Mouse (Mus musculus): ENCODE measurements around the gene Pts.

Gene Pts

DNA sequence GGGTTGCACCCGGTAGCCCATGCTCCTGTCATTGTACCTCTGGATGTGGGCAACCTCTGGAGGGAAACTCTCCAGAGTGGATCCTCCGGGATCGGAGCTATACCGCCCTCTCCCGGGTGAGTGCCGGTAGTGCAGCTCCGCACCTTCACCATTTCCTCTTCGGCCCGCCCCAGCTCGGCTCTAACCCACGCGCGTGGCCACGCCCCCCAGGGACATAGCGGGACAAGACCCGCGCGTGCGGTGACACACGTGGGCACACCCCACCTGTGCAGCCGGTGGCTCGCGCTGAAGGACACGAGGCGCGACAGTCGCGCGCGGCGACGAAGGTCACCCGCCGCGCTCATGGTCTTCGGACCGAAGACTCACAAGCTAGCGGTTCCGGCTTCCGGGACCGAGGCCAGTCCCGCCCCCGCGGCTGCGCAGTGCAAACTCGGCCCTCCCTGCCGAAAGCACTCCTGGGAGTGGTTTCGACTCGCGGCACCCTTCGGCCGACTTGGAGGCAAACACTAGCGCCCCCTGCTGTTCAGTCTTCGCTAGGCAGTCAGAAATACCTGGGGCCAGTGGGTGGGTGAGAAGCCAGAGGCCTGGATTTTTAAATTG lies at the start of gene Pts:
TSS of gene Pts (minus strand) at position 432 of the 600 bp plus-strand sequence.
- DNase-seq (ENCODE audit: low spot score): peak; percentile 97

DNA sequence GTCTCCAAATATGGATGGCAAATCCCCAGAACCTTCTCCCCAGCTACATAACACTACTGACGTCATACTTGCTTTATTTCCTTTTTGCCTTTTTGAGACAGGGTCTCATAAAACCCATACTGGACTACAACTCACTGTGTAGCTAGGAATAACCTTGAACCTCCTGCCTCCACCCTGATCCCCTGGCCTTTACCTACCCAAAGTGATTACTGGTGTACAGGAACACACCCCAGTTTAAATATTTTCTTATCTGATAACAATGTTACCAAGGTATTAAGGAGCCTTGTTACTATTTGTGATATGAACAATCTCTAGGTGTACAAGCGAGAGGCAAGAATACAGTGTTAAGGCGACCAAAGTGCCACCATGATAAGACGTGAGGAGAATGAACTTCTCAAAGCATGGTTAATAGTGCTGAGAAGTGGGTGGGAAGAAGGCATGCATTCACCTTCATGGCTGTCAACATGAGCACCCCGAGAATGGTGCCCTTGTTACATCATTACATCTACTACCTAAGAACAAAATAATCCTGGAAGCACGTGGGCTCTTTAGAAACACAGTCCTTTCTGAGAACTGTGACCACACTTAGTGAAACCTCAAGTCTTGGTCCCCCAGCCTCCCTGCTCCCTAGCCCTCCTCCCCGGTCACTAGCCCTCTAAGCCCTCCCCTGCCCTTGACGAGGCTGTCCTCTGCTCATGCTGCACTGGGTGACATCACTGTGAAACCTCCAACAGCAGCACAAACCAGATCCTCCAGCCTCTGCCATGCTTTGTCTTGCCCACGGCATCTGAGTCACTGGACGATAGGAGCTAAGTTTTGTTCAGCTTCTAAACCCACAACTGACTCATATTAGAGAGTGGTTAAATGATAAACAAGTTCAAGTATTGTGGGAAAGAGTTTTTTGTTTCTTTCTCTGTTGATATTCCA lies 41.3 kb upstream of the Pts start:
- DNase-seq (ENCODE audit: low spot score): no peak

DNA sequence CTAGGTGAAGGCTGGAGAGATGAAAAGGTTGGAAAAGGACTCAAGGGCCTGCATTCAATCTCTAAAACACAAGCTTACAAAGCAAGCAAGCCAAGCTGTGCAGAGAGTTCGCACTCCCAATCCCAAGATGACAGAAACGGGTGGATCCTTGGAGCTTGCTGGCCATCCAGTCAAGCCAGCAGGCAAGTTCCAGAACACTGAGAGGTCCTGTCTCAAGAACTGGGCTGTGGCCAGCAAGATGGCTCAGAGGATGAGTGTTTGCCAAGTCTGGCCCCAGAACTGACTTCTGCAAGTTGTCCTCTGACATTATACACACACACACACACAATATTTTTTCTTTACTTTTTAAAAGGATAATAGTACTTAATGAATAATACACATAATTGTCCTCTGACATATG lies 39.4 kb upstream of the Pts start:
- DNase-seq (ENCODE audit: low spot score): no peak

DNA sequence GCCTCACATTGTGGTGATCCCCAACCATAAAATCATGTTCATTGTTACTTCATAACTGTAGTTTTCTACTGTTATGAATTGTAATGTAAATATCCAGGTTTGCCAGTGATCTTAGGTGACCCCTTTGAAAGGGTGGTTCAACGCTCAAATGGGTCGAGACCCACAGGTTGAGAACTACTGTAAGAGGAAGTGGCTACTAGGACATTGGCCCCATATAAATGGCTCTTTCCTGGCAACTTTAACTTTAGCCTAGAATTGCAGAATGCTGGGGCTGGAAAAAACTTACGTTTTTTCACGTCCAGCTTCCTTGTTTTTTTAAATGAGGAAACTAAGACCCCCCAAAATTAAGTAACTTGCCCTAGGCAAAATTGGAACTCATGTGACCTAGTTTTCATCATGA lies 38.8 kb upstream of the Pts start:
- no peak for DNase-seq (ENCODE audit: low spot score)

DNA sequence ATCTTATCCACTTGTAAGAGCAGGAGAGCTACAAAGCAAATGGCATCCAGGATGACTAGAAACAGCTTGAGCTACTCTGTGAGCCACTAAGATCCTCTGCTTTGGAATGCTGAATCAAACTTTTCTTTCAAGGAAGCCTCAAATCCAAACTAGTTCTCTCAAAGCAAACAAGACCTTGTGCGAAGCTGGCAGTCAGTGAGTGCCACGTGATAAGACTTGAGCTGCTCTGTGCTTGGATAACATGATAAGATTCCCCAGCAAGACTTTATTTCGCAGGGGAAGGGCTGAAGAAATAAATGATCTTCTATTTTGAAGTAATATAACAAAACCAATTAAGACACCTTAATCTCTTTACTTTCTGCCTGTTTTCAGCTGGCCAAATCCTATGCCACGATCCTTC lies 37.4 kb upstream of the Pts start:
- peak; percentile 27 for DNase-seq (ENCODE audit: low spot score)

DNA sequence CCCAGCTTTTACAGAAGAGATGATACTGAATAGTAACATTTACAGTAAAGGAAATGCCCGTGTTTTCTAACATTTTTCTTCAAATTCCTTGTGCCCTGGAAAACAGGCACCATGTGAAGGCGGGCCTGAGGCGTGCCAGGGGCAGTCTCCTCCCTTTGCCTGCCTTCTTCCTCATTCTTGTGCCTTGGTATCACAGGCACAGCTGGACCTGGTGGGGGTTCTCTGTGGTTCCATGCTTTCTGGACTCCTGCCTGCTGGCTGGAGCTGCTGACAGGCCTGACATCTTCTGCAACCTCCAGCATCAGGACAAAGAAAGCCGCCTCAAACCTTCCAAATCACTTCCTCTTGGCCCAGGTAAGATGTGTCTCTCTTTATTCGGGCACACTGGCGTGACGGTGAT lies 36.6 kb upstream of the Pts start:
- no peak for DNase-seq (ENCODE audit: low spot score)

DNA sequence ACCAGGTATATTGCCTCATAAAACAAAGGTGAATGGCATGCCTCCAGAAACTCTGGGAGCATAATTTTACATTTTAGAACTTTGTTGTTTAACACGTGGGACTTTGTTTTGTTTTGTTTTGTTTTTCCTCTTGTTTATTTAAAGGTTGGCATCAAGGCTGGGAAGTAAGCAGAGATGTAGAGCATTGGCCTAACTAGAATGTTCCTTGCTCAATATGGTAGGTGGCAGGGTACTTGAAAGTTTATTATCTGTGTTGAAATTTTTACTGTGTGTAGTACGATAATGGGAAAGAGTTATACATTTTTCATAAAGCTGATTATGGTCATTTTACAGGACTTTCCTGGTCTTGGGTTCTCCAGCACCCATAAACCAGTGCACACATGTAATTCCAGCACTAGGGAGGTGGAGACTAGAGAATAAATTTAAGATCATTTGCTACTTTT lies 33.4 kb upstream of the Pts start:
- DNase-seq (ENCODE audit: low spot score): no peak

DNA sequence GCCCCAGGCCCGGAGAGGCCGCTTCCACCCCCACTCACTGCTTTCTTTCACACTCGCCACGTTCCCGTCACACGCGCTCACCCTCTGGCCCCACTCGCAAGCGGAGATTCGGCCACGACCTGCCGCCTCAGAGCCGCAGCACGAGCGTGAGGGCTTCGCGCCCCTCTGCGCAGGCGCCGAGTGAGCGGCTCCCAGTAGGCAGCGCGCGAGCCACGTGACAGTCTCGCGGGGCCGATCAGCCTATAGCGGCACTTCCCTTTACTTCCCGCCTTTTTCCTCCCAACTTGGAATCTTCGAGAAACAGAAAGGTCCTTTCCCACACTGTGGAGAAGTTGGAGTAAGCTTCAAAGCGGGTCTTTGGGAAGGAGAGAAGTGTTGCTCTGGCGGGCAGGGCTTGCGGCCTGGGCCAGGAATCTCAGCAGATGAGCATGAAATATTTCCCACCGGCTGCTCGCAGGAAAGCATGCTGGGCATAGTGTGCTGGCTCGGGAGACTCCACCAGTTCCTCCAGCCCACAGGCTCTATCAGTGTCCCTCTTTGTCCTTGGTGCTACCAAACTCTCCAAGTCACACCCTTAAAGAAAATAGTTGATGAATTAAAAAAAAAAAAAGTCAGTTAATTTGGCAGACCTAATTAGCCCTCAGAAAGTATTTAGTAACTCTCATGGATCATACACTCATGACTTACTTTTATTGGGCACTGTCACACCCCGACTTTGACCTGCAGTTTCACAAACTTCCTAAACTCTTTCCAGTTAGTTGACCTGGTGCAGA lies 32.8 kb upstream of the Pts start, which contains the start of gene Tex12:
TSS of gene Tex12 (minus strand) at position 181 of the 773 bp plus-strand sequence.
- no peak for DNase-seq (ENCODE audit: low spot score)

DNA sequence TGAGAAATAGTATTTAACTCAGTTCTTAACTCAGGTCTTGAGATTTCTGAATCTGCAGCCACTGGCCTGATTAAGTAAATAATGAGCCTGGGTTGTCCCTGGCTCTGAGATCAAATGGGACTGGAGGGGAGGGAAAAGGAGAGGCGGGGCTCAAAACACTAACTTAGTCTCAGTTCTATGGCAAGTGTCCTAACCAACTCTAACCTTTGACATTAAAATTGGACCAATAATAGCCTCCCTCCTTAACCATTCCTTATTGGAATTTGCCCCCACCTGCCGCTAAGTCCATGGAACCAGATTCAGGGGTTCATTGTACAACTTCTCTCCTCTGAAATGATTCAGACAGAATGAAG lies 26.5 kb upstream of the Pts start, which contains the start of gene Bco2:
TSS of gene Bco2 (minus strand) at position 88 of the 353 bp plus-strand sequence.
- DNase-seq (ENCODE audit: low spot score): peak; percentile 56

DNA sequence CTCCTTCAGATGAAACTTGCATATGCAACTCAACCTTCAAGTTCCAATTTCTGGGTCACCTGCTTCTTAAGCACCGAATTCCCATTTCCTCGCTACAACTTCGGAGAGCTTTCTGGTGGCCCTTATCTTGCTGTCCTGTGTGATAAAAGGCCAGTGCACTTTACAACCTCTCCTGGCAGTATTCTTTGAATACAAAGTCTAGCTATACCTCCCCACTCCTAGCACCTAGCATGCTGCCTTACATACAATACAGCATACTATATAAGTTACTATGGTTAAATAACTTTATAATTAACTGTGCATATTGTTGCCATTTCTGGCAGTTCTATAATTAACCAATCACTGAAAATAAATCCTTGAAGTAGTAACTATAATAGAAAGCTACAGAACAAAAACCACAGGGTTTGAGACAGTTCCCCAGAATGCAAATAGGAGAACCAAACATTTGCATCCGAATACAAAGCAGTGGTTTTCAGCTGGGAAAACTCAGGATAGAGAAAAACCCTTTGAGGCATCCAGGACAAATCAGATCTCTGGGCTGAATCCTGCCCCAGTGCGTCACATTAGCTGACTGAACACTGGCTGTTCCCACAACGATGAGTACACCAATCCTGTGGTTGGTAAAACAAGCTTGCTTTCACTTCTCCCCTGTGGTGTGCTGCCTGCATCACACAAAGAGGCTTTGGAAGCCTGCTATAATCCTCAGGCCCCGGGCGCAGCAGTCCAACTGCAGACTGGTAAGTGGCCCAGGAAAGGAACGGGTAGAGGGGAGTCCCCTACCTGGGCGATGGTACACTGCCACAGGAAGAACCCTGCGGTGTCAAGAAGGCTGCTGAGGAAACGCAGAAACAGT lies 25.9 kb upstream of the Pts start, which contains the start of gene Il18:
TSS of gene Il18 (plus strand) at position 587 of the 853 bp plus-strand sequence.
- DNase-seq (ENCODE audit: low spot score): peak; percentile 20

DNA sequence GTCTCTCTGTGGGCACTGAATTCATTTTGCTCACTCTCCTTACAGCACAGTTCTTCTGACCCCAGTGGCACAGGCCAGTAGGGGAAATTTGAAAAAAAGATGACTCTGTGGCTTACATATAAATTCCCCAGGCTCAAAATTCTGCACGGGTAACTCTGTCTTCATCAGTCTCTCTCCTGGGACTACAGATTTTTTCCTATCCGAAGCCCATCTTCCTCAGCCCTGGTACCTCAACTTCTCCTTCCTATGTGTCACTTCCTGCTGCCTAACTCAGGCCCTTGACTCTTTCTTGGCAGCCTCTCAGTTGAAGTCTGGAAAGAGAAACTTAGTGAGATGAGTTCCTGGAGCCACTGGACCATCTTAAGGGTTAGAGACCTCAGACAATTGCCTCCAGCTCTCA lies 25.0 kb upstream of the Pts start:
- DNase-seq (ENCODE audit: low spot score): no peak

DNA sequence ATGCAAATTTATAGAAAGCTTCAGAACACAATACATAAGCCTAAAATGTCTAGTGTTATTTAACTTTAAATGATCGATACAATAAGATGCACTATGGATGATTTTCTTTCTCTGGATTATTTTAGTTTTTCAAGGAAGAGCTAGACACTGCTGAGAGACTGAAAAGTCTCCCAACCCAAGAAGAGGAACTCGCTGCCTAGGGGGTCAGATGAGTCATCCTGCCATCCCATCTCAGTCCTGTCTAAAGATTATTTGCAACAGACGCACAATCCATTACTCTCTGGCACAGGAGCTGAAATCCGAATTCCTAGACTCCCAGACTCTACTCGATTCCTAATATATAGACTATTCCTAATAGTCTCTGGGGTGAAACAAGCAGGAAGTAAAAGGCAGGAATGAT lies 23.7 kb upstream of the Pts start:
- no peak for DNase-seq (ENCODE audit: low spot score)

DNA sequence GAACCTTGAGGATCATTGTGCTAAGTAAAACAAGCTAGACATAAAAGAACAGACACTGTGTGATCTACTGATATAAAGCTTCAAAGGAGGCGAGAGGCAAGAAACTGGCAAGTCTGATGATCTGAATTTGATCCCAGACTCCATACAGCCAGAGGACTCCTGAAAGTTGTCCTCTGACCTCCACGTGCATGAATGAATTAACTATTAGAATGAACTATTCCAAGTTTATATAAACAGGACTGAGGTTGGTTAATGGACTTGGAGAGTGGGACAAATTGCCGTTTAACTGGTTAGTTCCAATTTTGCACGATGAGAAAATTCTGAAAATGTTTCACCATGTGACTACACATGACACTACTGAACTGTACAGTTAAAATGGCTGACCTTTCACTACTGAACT lies 20.4 kb upstream of the Pts start:
- no peak for DNase-seq (ENCODE audit: low spot score)

DNA sequence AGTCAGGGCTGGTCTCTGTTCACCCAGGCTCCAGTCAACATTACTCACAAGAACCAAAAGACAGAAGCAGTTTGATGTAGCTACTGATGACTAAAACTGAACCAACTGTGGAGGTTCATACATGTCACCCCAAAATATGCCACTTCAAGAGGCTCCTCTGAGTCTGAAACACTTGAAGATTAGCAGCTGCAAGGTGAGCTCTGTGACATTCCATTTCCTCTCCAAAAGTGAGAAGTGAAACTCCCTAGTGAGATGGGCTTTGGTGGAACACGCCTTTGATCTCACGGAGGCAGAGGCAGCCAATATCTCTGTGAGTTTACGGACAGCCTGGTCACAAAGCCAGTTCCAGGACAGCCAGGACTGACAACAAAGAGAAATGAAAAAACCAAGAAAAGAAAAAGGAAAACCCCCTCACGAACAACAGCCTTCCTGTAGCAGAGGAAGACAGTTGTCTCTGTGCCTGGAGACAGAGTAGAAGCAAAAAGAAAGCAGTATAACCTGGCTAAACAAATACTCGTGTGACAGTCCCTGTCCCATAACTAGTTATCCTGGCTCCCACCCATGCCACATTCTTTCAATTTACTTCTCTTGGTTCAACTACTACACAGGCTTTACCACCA lies 19.4 kb upstream of the Pts start:
- DNase-seq (ENCODE audit: low spot score): no peak

DNA sequence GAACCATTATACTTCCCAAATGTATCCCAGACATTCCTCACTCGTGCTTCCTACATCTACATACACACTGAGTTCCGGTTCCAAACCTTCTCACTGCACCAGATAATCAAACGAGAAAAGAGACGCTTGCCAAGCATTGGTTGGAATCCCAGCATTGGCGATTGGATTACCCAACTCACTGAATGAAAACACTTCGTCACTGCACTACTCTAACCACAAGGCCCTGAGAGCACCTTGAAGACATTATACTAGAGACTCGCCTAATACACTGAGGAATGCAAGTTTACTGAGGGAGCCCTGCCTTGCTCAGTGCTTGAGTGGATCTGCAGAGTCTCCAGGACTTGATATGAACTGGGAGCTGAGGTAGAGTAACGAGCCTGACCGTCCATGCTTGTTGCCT lies 13.9 kb upstream of the Pts start:
- DNase-seq (ENCODE audit: low spot score): no peak

DNA sequence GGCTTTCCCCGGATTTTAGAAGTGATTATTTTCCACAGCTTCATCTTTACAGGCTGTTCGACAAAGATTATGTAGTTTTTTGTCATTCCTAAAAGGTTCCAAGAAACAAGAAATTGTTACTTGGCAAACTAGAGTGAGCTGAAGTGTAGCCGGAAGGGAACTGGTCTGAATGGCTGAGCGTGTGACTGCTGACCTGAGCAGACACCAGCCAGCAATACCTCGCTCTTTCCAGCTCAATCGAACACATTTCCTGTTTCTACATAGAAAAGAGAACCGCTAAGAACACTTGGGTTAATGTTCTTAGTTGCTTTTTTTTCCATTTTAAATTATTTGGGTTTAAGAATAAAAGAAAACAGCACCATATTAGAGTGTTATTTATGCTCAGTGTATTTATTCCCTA lies 11.6 kb upstream of the Pts start:
- no peak for DNase-seq (ENCODE audit: low spot score)

DNA sequence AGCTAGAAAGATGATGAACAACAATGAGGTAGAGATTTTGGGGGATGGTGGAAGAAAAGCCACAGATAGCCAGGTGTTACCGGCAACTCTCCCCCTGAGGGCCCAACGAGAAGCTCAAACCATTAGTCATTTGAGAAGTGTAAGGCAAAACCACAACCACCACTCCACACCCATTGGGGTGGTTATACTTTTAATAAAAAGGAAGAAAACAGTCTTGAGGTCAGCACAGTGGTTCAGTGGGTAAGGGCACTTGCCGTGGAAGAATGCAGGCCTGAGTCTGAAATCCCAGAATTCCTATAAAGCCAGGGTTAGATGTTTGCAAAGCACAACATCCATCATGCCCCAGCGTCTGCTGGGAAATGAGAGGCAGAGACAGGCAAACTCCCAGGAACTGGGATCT lies 8.8 kb upstream of the Pts start:
- DNase-seq (ENCODE audit: low spot score): no peak

DNA sequence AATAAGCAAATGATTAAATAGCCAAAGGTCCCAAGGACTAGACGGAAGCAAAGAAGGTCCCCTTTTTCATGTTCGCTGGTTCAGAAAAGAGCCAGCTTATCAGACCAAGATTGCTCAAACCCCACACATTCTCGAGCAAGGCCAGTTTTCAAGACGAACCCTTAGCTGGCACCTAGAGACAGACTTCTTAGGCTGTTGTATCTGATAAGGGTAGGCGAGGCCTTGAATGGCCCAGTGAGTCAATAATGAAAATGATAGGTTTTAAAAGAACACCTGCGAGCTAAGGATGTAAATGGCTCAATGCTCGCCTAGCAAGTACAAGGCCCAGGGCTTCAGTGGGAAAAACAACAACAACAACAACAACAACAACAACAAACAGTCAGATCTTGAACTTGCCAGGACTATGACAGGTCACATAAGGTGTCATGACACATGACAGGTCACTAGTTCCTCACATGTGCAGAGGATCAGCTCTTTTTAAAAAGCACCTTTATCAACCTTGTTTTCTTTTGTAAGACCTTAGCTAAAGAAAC lies 8.1 kb upstream of the Pts start:
- no peak for DNase-seq (ENCODE audit: low spot score)

DNA sequence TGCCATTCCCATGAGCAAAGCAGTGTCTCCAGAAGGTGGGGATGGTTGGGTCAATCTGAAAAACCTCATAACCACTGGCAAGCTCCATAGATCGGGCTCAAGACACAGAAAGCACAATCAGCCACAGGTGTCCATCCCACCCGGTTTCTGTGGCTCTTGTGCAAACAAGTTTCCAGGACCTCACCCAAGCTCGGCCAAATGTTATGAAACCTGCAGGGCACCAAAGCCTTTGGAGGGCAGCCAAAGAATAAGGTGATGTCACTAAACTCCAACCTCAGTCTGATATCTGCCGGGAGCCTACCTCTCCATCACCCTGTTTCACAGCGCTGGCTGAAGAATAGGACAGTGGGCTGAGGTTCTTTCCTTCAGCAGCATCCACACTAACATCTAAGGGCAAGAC lies 7.4 kb upstream of the Pts start:
- no peak for DNase-seq (ENCODE audit: low spot score)

DNA sequence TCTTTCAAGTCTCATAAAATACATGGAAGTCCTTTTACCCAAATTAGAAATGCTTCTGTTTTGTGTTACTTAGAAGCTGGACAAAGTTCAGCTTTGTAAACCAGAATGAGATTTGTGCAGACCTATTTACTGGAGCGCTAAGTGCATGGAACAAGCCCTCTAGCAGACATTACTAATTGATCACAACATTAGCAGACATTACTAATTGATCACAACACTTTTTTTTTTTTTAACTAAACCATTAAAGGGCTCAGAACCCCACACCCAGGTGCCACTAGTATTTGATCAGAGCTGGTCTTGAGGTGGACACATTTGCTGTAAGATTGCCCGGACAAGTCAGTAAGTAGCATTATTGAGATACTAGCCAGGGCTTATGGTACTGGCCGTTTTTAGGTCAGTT lies 5.3 kb upstream of the Pts start:
- no peak for DNase-seq (ENCODE audit: low spot score)

DNA sequence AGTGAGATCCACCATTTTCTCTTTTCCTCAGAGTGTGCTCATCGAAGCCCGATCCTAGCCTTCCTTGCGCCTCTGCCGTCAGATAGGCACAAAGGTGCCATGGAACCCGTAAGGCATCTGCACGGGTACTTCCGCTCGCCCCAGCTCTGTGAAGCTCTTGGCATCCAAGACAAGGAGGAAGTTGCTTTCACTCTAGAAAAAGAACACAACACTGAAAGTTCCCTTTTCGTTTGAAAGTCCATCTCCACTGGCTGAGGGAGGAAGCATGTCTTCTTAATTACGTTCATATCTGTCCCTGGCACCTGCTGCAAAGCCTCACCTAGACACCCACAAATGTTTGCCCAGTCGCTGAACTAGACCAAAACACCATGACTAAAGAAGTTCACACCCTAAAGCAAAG lies 4.8 kb upstream of the Pts start:
- no peak for DNase-seq (ENCODE audit: low spot score)

All from yolk sac, embryonic 10.5 days (tissue).